Mouse (Mus musculus): Measurements from ENCODE around the gene Mif.

- TF ChIP-seq CTCF (IDR thresholded peaks at IDR 0.05; ENCODE audit: insufficient read depth, low read length) (no peak), POLR2A (IDR thresholded peaks at IDR 0.05; ENCODE audit: borderline replicate concordance, extremely low read depth, low read depth, low read length) (no peak)
Observed at GRCm38 (mm10) chr10:75822443-75822842, 37.6 kb downstream of the Mif start, which contains the start of gene Gstt4.
